Mouse (Mus musculus): ENCODE data around the gene Cadps2. TPM values are rescaled to one million over a fixed set of nuclear protein-coding genes. Genes with fewer than 3 reads are reported as not detected.

Gene Cadps2
- polyA plus RNA-seq, 1 experiment from 2014 or later = 6.2 TPM

DNA sequence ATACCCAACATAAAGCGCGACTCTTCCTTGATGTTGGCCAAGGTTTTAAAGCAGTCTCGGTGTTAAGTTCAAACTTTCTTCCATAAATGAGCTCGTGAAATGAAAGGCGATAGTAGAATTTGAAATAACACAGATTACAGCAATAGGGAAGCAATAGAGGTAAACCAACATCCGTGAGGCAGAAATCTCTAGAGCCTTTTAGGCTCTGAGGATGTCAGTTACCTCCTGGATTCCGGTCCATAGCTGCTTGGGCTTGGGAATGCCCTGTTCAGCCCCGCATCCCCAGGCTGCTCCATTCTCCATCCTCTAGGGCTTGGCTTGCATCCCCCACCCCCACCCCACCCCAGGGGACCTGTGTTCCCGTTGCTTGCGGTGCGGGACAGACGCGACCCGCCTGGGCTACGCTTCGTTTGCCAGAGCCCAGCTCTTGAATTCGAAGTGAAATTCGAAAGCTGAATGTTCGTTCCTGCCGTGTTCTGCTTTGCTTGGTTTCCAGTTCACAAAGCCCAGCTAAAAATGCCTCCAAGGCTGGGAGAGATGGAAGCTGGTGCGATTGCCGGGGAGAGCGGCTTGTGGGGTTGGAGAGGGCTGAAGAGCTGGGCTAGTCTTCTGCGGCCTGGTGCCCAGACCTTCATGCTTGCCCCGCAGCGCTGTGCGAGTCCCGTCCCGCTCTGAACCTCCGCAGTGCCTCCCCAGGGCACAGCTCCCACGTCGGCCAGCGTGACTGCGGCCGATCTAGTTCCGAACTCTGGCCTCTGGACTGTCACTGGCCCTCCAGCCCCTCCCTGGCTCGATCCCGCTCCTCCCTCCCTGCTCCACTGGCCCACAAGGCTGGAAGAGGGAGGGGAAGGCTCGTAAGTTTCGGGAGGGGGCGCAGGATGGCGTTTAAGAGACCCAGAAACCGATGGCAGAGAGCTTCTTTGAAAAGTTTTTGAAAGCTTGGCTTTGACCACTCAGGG, 585.6 kb downstream of the Cadps2 start:
- Histone ChIP-seq H3K27ac (ENCODE audit: low read length) (no peak overlapping the region), H3K9ac (replicated peaks; ENCODE audit: low read length) (no peak overlapping the region), H3K4me3 (ENCODE audit: low read length) (0 out of 2 replicates have a peak overlapping the region, but pooled peaks have one; percentile 6), H3K4me1 (ENCODE audit: insufficient read depth, low read length) (peaks cover 8% of the 10 kb centered on the region; the same call in 1 of the 2 replicates), H3K4me2 (replicated peaks; ENCODE audit: low read depth, low read length) (no peak overlapping the region), H3K36me3 (ENCODE audit: insufficient read depth, low read length) (no peaks in the 10 kb centered on the region), H3K9me3 (ENCODE audit: low read length) (no peaks in the 10 kb centered on the region; the same call in 1 of the 2 replicates), H3K27me3 (ENCODE audit: insufficient read depth, low read length) (peaks cover 87% of the 10 kb centered on the region)
- ATAC-seq (ENCODE audit: low FRiP score, low TSS enrichment) = peak; percentile 58; the same call in 1 of the 2 replicates
- WGBS = under 1% methylated on average over 40 of the region's 43 CpGs

DNA sequence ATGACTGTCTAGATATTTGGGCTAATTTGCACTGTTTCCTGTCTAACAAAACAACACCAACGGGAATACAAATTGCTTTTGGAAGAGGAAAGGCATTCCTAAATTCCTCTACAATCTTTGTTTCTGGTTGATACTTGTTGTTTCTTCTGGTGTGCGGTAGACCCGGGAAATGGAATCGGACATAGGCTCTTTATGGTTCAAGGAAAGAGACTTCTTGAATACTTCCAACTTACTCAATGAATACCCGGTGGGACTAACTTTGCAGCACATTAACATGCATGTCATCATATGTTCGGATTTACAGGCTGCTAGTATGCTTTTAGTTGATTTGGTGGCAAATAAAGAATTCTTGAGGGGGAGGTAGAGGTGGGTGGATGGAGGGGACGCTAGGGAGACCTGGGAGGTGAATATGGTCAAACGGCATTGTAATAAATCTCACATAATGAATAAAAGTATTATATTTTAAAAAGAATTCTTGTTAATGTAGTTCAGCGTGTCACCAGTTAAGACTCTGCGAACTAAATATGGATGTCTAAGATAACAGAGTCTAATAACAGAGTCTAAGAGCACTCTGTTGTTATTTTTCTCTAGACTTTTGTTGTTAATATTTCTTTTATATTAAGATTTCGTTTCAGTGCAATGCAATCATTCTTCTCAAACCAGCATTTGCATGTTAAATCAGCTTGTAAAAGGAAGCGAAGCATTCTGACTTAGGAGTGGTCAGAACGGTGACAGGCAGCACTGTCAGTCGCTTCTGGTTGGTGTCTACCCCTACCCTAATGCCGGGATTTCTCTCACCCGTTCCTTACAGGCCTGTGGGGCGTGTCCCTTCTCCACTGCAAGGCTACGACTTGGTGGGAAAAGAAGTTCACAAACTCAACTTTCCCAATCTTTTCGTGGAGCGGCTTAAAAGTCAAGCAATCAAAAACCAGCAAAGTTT, 586.8 kb downstream of the Cadps2 start:
- no peak overlapping the region for H3K9ac ChIP-seq (replicated peaks; ENCODE audit: low read length)
- no peak overlapping the region for H3K4me3 ChIP-seq (ENCODE audit: low read length)
- H3K27ac ChIP-seq (ENCODE audit: low read length) = no peak overlapping the region
- H3K9me3 ChIP-seq (ENCODE audit: low read length) = no peaks in the 10 kb centered on the region; the same call in 1 of the 2 replicates
- ATAC-seq (ENCODE audit: low FRiP score, low TSS enrichment) = no peak
- no peaks in the 10 kb centered on the region for H3K36me3 ChIP-seq (ENCODE audit: insufficient read depth, low read length)
- peaks cover 18% of the 10 kb centered on the region; the same call in 1 of the 2 replicates for H3K4me1 ChIP-seq (ENCODE audit: insufficient read depth, low read length)
- 2% methylated on average over 20 of the region's 20 CpGs for WGBS
- H3K4me2 ChIP-seq (replicated peaks; ENCODE audit: low read depth, low read length) = no peak overlapping the region
- H3K27me3 ChIP-seq (ENCODE audit: insufficient read depth, low read length) = peaks cover 87% of the 10 kb centered on the region

DNA sequence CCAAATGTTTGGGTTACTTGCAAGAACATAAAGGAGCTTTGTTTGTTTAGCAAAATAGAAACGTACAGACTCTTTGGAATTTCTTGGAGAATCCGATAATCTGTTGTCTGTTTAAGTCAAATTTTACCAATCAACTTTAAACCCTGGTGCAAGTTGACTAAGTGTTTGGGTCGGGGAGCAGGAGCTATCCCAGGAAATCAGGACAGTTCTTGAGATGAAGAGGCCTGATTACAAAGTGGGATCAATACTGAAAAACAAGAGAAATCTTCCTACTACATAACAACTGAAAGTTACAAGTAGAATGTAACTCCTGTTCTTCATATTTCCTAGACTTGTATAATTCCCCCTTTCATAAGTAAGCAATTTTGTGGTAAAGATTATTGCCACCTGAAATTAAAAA, 587.8 kb downstream of the Cadps2 start:
- peaks cover 19% of the 10 kb centered on the region; the same call in 1 of the 2 replicates for H3K4me1 ChIP-seq (ENCODE audit: insufficient read depth, low read length)
- H3K36me3 ChIP-seq (ENCODE audit: insufficient read depth, low read length) = no peaks in the 10 kb centered on the region
- 3% methylated on average over 3 of the region's 3 CpGs for WGBS
- H3K4me3 ChIP-seq (ENCODE audit: low read length) = no peak overlapping the region
- no peak overlapping the region for H3K4me2 ChIP-seq (replicated peaks; ENCODE audit: low read depth, low read length)
- ATAC-seq (ENCODE audit: low FRiP score, low TSS enrichment) = no peak
- H3K27me3 ChIP-seq (ENCODE audit: insufficient read depth, low read length) = peaks cover 91% of the 10 kb centered on the region
- H3K9ac ChIP-seq (replicated peaks; ENCODE audit: low read length) = no peak overlapping the region
- no peak overlapping the region for H3K27ac ChIP-seq (ENCODE audit: low read length)
- no peaks in the 10 kb centered on the region; the same call in 1 of the 2 replicates for H3K9me3 ChIP-seq (ENCODE audit: low read length)

DNA sequence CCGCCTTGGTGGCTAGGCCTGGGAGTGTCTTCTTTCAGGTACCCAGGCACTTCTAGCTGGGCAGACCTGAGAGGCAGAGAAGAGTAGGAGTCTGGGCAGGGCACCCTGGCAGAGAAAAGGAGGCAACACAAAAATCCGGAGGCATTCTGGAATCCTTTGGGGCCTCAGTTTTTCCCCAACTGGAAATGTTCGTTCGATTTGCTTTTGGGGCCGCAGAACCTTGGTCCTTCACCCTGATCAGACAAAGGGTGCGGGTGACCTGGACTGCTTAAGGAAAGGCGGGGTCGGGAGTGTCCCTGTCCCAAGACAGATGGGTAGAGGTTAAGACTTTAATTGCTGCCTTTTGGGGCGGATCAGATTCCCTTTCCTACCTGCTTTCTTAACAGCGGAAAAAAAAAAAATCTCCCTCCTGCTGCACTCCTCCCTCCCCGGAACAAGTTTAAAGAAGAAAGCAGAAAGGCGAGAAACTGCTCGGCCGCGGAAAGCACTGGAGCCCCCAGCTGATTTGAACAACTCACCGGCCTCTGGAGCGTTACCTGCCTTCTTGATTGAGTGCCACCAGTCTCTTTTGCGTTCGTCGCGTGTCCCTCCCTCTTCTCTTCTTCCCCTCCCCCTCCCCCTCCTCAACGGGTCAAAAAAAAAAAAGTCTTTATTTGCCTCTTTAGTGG, 588.8 kb downstream of the Cadps2 start:
- Histone ChIP-seq H3K4me2 (replicated peaks; ENCODE audit: low read depth, low read length) (no peak overlapping the region), H3K9ac (replicated peaks; ENCODE audit: low read length) (no peak overlapping the region), H3K4me1 (ENCODE audit: insufficient read depth, low read length) (peaks cover 19% of the 10 kb centered on the region; the same call in 1 of the 2 replicates), H3K4me3 (ENCODE audit: low read length) (no peak overlapping the region), H3K27ac (ENCODE audit: low read length) (no peak overlapping the region), H3K27me3 (ENCODE audit: insufficient read depth, low read length) (peaks cover 91% of the 10 kb centered on the region), H3K36me3 (ENCODE audit: insufficient read depth, low read length) (no peaks in the 10 kb centered on the region), H3K9me3 (ENCODE audit: low read length) (no peaks in the 10 kb centered on the region; the same call in 1 of the 2 replicates)
- 1% methylated on average over 22 of the region's 22 CpGs for WGBS
- no peak for ATAC-seq (ENCODE audit: low FRiP score, low TSS enrichment)

DNA sequence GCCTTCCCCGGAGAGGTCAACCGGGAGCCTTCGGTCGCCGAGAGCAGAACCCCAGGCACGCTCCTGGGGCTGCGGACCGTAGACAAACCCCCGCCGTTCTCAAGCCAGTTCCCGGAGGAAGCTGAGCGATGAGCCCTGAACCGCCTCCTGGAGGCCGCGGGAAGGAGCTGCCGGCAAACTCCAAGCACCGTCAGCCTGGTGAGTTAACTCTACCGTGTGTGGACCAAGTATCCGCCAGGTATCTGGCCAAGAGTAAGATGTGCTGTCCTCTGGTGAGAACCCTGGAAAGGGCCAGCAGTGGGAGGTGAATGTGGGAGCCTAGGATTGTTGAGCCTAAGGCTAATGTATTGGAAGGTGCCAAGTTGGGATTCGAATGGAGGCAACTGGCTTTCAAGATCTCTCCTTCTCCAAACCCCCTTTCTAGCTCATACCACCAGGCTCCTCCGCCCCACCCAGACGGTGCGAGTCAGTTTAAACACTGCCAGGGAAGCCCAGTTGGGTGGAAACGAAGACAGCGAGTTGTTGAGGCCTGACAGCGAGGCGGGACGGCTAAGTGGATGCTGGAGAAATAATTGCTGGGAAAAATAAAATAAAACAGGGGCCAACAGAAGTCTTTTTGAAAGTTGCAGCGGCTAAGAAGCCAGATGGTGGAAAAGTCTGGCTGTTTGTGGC, 589.5 kb downstream of the Cadps2 start:
- ATAC-seq (ENCODE audit: low FRiP score, low TSS enrichment) = peak; percentile 66

DNA sequence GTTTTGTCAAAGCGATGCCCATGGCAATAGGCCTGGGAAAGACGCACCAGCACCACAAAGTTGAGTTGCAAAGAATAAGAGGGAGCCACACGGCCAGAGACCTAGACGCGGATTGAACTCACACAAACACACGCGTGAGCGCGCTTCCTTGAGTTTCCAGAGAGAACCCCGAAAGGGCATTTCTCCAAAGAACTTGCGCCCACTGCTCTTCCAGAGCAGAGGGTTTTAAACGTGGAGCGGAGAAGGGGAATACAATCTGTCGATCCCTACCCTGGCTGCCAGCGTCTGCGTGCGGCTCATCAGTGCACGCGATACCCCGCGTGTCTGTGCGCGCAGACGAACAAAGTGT, 590.2 kb downstream of the Cadps2 start:
- Histone ChIP-seq H3K4me1 (ENCODE audit: insufficient read depth, low read length) (peaks cover 19% of the 10 kb centered on the region; the same call in 1 of the 2 replicates), H3K9me3 (ENCODE audit: low read length) (no peaks in the 10 kb centered on the region), H3K4me2 (replicated peaks; ENCODE audit: low read depth, low read length) (peak overlapping the region; percentile 62), H3K9ac (replicated peaks; ENCODE audit: low read length) (no peak overlapping the region), H3K27ac (ENCODE audit: low read length) (no peak overlapping the region), H3K36me3 (ENCODE audit: insufficient read depth, low read length) (no peaks in the 10 kb centered on the region), H3K4me3 (ENCODE audit: low read length) (peak overlapping the region; percentile 42), H3K27me3 (ENCODE audit: insufficient read depth, low read length) (peaks cover 89% of the 10 kb centered on the region)
- WGBS = under 1% methylated on average over 24 of the region's 24 CpGs
- no peak for ATAC-seq (ENCODE audit: low FRiP score, low TSS enrichment)

More for the DNA sequence above, 589.5 kb downstream of the Cadps2 start:
- no peak overlapping the region for H3K27ac ChIP-seq (ENCODE audit: low read length)
- H3K36me3 ChIP-seq (ENCODE audit: insufficient read depth, low read length) = no peaks in the 10 kb centered on the region
- peaks cover 89% of the 10 kb centered on the region for H3K27me3 ChIP-seq (ENCODE audit: insufficient read depth, low read length)
- H3K9ac ChIP-seq (replicated peaks; ENCODE audit: low read length) = no peak overlapping the region
- H3K4me1 ChIP-seq (ENCODE audit: insufficient read depth, low read length) = peaks cover 19% of the 10 kb centered on the region; the same call in 1 of the 2 replicates
- H3K4me3 ChIP-seq (ENCODE audit: low read length) = peak overlapping the region; percentile 42
- under 1% methylated on average over 29 of the region's 29 CpGs for WGBS
- peak overlapping the region; percentile 62 for H3K4me2 ChIP-seq (replicated peaks; ENCODE audit: low read depth, low read length)
- H3K9me3 ChIP-seq (ENCODE audit: low read length) = no peaks in the 10 kb centered on the region; the same call in 1 of the 2 replicates

DNA sequence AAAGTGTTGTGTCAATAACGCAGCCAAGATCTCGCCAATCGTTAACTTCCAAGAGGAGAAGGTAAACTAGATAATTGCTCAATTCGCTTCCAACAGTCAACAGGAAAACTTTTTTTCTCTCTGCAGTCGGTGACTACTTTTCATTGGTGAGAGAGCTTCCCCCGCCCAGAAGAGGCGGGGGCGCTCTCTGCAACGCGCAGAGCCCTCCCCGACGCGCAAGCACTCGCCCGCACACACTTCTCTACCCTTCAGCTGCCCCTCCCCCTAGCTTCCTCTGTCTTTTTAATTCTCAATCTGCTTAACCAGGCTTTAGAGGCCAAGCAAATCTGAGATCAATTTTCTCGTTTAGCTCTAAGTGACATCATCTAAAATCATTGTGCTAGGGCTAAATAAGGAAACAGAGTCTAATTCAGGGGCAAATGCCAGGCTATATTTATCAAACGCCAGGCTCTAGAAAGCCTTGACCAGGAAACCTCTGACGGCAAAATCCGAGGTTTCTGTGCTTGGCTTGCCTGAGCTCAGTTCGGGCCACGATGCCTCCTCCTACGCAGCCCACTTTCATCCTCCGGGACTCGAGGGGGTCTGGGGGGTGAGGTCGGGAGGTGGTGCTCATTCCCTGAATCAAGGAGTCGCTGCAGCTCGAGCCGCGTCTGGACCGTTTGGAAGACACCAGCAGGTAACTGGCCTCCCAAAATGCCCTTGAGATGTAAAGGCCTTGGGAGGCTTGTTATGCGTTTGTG, 590.7 kb downstream of the Cadps2 start, which contains the start of gene Fezf1:
Gene Fezf1 (minus strand): TSS at position 50 of the 740 bp plus-strand sequence.
- peak within 1 kb of the TSS; percentile 42 for H3K4me3 ChIP-seq (ENCODE audit: low read length)
- H3K9ac ChIP-seq (replicated peaks; ENCODE audit: low read length) = no peak within 1 kb of the TSS
- WGBS = under 1% methylated on average over 31 of the region's 31 CpGs
- no peak for ATAC-seq (ENCODE audit: low FRiP score, low TSS enrichment)
- H3K9me3 ChIP-seq (ENCODE audit: low read length) = no peaks in the 10 kb centered on the region
- no peak within 1 kb of the TSS for H3K27ac ChIP-seq (ENCODE audit: low read length)
- peaks cover 89% of the 10 kb centered on the region for H3K27me3 ChIP-seq (ENCODE audit: insufficient read depth, low read length)
- H3K4me2 ChIP-seq (replicated peaks; ENCODE audit: low read depth, low read length) = peak within 1 kb of the TSS; percentile 62
- no peaks in the 10 kb centered on the region for H3K36me3 ChIP-seq (ENCODE audit: insufficient read depth, low read length)
- peaks cover 19% of the 10 kb centered on the region; the same call in 1 of the 2 replicates for H3K4me1 ChIP-seq (ENCODE audit: insufficient read depth, low read length)

DNA sequence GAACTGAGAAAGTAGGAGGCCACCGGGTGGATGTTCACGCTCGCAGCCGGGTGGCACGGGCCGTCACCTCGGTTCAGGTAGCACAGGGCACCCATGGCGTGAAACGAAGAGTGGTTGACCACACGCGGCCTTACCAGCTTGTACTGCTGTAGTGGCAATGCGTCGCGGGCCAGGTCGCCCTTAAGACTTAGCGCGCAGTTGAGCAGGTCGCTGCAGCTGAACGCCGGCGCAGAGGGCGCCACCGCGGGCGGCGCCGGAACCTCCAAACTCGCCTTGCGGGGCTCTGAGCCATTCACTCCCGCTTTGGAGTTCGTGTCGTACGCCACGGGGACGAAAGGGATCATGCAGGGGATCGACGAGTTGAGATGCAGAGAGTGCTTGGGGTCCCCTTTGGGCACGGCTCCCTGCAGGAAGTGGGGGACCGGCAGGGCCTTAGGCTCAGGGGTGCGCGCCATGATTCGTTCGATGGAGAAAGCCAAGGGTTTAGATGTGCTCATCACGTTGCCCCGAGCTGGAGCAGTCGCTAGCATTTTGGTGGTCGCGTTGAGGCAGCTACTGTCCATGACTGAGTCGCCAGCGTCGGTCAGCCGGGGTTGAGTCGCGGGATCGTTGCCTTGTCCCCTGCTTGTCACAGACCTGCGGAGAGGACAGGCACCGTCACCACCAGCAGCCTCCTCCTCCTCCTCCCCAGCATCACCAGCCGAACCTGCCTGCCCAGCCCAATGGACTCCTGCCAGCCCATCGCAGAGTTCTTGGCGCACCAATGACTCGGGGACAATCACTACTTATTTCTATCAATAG, 591.5 kb downstream of the Cadps2 start:
- Histone ChIP-seq H3K9ac (replicated peaks; ENCODE audit: low read length) (no peak overlapping the region), H3K4me1 (ENCODE audit: insufficient read depth, low read length) (peaks cover 19% of the 10 kb centered on the region; the same call in 1 of the 2 replicates), H3K27me3 (ENCODE audit: insufficient read depth, low read length) (peaks cover 89% of the 10 kb centered on the region), H3K4me3 (ENCODE audit: low read length) (peak overlapping the region; percentile 25), H3K4me2 (replicated peaks; ENCODE audit: low read depth, low read length) (peak overlapping the region; percentile 33), H3K36me3 (ENCODE audit: insufficient read depth, low read length) (no peaks in the 10 kb centered on the region), H3K9me3 (ENCODE audit: low read length) (no peaks in the 10 kb centered on the region), H3K27ac (ENCODE audit: low read length) (no peak overlapping the region)
- 0 out of 2 replicates have a peak, but pooled peaks have one; percentile 24 for ATAC-seq (ENCODE audit: low FRiP score, low TSS enrichment)
- under 1% methylated on average over 61 of the region's 61 CpGs for WGBS

All from kidney, embryonic 16.5 days (tissue).